Mouse (Mus musculus): ENCODE data around the gene Fhod1. TPM values are rescaled to one million over a fixed set of nuclear protein-coding genes. Genes with fewer than 3 reads are reported as not detected.
"Not testable (repeated sequence)": the region's sequence is repeated elsewhere in the genome, so short reads cannot be mapped to it uniquely, and the experiment has no call there.

Gene Fhod1
- polyA plus RNA-seq, 1 experiment from 2014 or later = 1.4 TPM

- Histone ChIP-seq H3K4me3 (no peak overlapping the region), H3K9ac (no peak overlapping the region), H3K27ac (peak overlapping the region; percentile 68), H3K4me2 (no peak overlapping the region), H3K9me3 (replicated peaks) (no peaks in the 10 kb centered on the region), H3K36me3 (peaks cover 47% of the 10 kb centered on the region), H3K4me1 (replicated peaks) (peaks cover 38% of the 10 kb centered on the region), H3K27me3 (no peaks in the 10 kb centered on the region)
- 50% methylated on average over 9 of the region's 9 CpGs for WGBS
- ATAC-seq (replicated peaks; ENCODE audit: insufficient number of reproducible peaks, insufficient read depth, low FRiP score, low read depth) = no peak
These were observed 43.9 kb downstream of the Fhod1 start for GRCm38 (mm10) chr8:105303874-105304273.

- Histone ChIP-seq H3K9ac (no peak overlapping the region), H3K9me3 (replicated peaks) (no peaks in the 10 kb centered on the region), H3K4me3 (no peak overlapping the region), H3K27ac (peak overlapping the region; percentile 68; the same call in 1 of the 2 replicates), H3K4me1 (replicated peaks) (peaks cover 42% of the 10 kb centered on the region), H3K4me2 (no peak overlapping the region), H3K27me3 (no peaks in the 10 kb centered on the region), H3K36me3 (peaks cover 44% of the 10 kb centered on the region)
- ATAC-seq (replicated peaks; ENCODE audit: insufficient number of reproducible peaks, insufficient read depth, low FRiP score, low read depth) = no peak
- 74% methylated on average over 8 of the region's 8 CpGs for WGBS
These were observed 44.4 kb downstream of the Fhod1 start for GRCm38 (mm10) chr8:105303396-105303795.

DNA sequence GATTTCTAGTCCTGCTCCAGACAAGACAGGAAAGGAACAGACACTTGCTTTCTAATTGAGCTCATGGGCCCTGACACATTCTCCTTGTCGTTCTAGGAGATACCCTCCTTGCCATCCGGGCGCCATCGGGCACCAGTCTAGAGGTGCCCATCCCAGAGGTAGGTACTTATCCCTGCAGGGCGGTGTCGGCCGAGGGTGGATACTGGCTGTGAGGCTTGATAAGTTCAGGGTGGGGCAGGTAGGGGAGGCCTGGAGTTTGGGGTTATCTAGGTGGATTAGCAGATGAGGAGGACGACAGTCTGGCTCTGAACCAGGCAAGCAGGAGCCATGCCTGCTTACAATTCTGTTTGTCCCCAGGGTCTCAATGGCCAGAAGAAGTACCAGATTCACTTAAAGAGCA is 47.8 kb downstream of the Fhod1 start:
- no peak for ATAC-seq (replicated peaks; ENCODE audit: insufficient number of reproducible peaks, insufficient read depth, low FRiP score, low read depth)
- Histone ChIP-seq H3K4me1 (replicated peaks) (peaks cover 38% of the 10 kb centered on the region), H3K9ac (no peak overlapping the region), H3K4me2 (no peak overlapping the region), H3K27me3 (no peaks in the 10 kb centered on the region), H3K9me3 (replicated peaks) (no peaks in the 10 kb centered on the region), H3K4me3 (no peak overlapping the region), H3K27ac (no peak overlapping the region), H3K36me3 (peaks cover 33% of the 10 kb centered on the region)
- 88% methylated on average over 8 of the region's 8 CpGs for WGBS

DNA sequence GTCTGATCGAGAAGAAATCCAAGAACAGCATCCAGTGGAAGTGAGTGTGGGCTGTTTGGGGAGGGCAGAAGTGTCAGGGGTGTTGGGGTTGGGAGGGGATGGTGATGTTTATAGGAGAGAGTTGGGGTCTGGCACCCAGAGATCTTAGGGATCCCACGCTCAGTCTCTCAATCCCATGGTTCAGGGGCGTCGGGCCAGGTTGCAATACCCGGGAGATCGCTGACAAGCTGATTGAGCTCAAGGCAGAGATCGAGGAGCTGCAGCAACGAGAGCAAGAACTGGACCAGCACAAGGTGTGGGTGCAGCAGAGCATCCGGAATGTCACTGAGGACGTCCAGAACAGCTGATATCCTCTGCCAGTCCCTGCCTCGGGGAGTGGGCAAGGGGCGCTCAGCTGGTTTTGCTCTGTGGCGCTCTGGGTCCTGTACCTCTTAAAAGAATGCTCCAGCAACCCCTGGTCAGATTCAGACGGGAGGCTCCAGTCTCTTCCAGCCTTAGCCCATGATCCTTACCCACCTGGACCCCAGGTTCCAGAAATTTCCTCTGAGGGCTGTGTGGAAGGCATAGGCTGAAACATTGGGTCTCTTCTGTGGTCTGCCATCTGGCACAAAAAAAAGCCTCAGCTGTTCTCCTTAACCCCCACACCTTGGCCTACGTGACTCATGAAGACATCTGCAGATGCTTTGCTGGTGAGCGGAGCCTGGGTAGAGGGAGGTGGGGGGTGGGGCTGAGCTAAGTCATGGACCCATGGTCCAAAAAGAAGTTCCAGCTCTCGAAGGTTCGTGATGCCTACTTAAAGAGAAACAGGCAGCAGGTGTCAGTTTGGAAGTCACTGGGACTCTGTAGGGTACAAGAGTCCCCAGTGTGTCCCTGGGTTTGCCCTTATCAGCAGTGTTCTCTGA is 49.2 kb downstream of the Fhod1 start:
- WGBS = 46% methylated on average over 18 of the region's 18 CpGs
- Histone ChIP-seq H3K27ac (peak overlapping the region; percentile 83), H3K9me3 (replicated peaks) (no peaks in the 10 kb centered on the region), H3K4me3 (peak overlapping the region; percentile 99), H3K36me3 (peaks cover 31% of the 10 kb centered on the region), H3K4me2 (peak overlapping the region; percentile 86), H3K4me1 (replicated peaks) (peaks cover 25% of the 10 kb centered on the region), H3K9ac (peak overlapping the region; percentile 97), H3K27me3 (no peaks in the 10 kb centered on the region)
- no peak for ATAC-seq (replicated peaks; ENCODE audit: insufficient number of reproducible peaks, insufficient read depth, low FRiP score, low read depth)

GRCm38 (mm10) chr8:105297511-105298192 is 50.1 kb downstream of the Fhod1 start, which contains the start of gene E2f4:
E2f4 (plus strand) TSS chr8:105297663.
- Histone ChIP-seq H3K27me3 (no peaks in the 10 kb centered on the region), H3K4me3 (peak within 1 kb of the TSS; percentile 99), H3K4me1 (replicated peaks) (peaks cover 23% of the 10 kb centered on the region), H3K9ac (peak within 1 kb of the TSS; percentile 97), H3K27ac (peak within 1 kb of the TSS; percentile 83), H3K9me3 (replicated peaks) (no peaks in the 10 kb centered on the region), H3K4me2 (peak within 1 kb of the TSS; percentile 86), H3K36me3 (peaks cover 28% of the 10 kb centered on the region)
- peak; percentile 85 for ATAC-seq (replicated peaks; ENCODE audit: insufficient number of reproducible peaks, insufficient read depth, low FRiP score, low read depth)
- WGBS = under 1% methylated on average over 58 of the region's 58 CpGs

- ATAC-seq (replicated peaks; ENCODE audit: insufficient number of reproducible peaks, insufficient read depth, low FRiP score, low read depth) = no peak
These were observed 51.7 kb downstream of the Fhod1 start, which contains the start of gene Exoc3l for GRCm38 (mm10) chr8:105295895-105296573. Exoc3l (minus strand) TSS chr8:105296101.

GRCm38 (mm10) chr8:105295256-105295655 is 52.5 kb downstream of the Fhod1 start:
- H3K9me3 ChIP-seq (replicated peaks) = no peaks in the 10 kb centered on the region
- peak overlapping the region; percentile 49 for H3K4me2 ChIP-seq
- H3K4me3 ChIP-seq = peak overlapping the region; percentile 36
- H3K36me3 ChIP-seq = peaks cover 6% of the 10 kb centered on the region
- no peak for ATAC-seq (replicated peaks; ENCODE audit: insufficient number of reproducible peaks, insufficient read depth, low FRiP score, low read depth)
- H3K4me1 ChIP-seq (replicated peaks) = peaks cover 29% of the 10 kb centered on the region
- H3K27ac ChIP-seq = peak overlapping the region; percentile 83; the same call in 1 of the 2 replicates
- 57% methylated on average over 11 of the region's 11 CpGs for WGBS
- H3K9ac ChIP-seq = 0 out of 2 replicates have a peak overlapping the region, but pooled peaks have one; percentile 7
- peaks cover 6% of the 10 kb centered on the region for H3K27me3 ChIP-seq

More at GRCm38 (mm10) chr8:105295895-105296573, 51.7 kb downstream of the Fhod1 start, which contains the start of gene Exoc3l:
- H3K4me1 ChIP-seq (replicated peaks) = peaks cover 23% of the 10 kb centered on the region
- H3K9me3 ChIP-seq (replicated peaks) = no peaks in the 10 kb centered on the region
- peak within 1 kb of the TSS; percentile 86 for H3K4me2 ChIP-seq
- H3K27ac ChIP-seq = peak within 1 kb of the TSS; percentile 83
- peak within 1 kb of the TSS; percentile 99 for H3K4me3 ChIP-seq
- H3K9ac ChIP-seq = peak within 1 kb of the TSS; percentile 97
- WGBS = 41% methylated on average over 11 of the region's 11 CpGs
- H3K36me3 ChIP-seq = peaks cover 14% of the 10 kb centered on the region
- H3K27me3 ChIP-seq = no peaks in the 10 kb centered on the region

DNA sequence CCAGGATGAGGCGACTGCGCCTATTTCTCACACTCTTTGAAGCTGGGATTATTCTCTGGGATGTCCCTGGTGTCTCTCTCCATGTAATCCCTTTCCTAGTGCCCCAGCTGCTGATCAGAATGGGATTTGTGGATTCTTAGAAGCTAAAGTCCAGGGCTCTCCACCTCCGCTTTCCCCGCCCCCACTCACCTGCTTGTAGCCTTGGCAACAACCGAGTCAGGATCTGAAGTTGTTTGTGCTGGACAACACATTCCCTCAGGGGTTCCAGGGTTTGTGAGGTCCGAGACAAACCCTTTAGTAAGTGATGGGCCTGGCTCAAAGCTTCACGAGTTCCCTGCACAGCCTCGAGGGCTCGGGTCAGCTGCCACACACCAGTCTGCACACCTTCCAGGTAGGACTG is 53.0 kb downstream of the Fhod1 start:
- no peak overlapping the region for H3K9ac ChIP-seq
- H3K27me3 ChIP-seq = peaks cover 10% of the 10 kb centered on the region
- H3K4me3 ChIP-seq = peak overlapping the region; percentile 36
- WGBS = 57% methylated on average over 9 of the region's 9 CpGs
- H3K9me3 ChIP-seq (replicated peaks) = no peaks in the 10 kb centered on the region
- ATAC-seq (replicated peaks; ENCODE audit: insufficient number of reproducible peaks, insufficient read depth, low FRiP score, low read depth) = no peak
- H3K27ac ChIP-seq = no peak overlapping the region
- peak overlapping the region; percentile 49 for H3K4me2 ChIP-seq
- H3K4me1 ChIP-seq (replicated peaks) = peaks cover 34% of the 10 kb centered on the region
- peaks cover 1% of the 10 kb centered on the region for H3K36me3 ChIP-seq

GRCm38 (mm10) chr8:105293405-105293804 is 54.3 kb downstream of the Fhod1 start:
- peaks cover 38% of the 10 kb centered on the region for H3K4me1 ChIP-seq (replicated peaks)
- no peak overlapping the region for H3K4me2 ChIP-seq
- no peak overlapping the region for H3K4me3 ChIP-seq
- peaks cover 10% of the 10 kb centered on the region for H3K27me3 ChIP-seq
- no peak for ATAC-seq (replicated peaks; ENCODE audit: insufficient number of reproducible peaks, insufficient read depth, low FRiP score, low read depth)
- WGBS = 60% methylated on average over 19 of the region's 19 CpGs
- H3K9ac ChIP-seq = no peak overlapping the region
- no peaks in the 10 kb centered on the region for H3K36me3 ChIP-seq
- no peaks in the 10 kb centered on the region for H3K9me3 ChIP-seq (replicated peaks)
- H3K27ac ChIP-seq = no peak overlapping the region

DNA sequence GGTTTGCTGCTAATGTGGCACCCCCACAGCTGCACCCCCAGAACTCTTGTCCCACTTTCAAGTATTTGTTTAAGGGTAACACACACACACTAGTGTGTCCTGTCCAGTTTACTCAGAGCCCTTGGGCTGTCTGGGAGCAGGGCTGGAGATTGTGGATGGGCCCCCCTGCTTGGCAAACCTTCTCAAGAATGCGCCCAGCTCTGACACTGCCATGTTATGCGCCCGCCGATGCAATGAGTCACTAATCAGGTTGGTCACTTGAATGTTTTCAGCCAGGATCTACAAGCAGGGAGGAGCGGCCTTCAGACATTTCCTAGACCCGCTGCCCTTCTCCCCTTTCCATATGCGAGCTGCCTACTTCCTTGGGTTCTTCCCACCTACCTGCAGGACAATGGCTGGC is 55.3 kb downstream of the Fhod1 start:
- WGBS = 78% methylated on average over 7 of the region's 7 CpGs

GRCm38 (mm10) chr8:105291802-105292201 is 56.0 kb downstream of the Fhod1 start:
- not testable (repeated sequence) for H3K4me2 ChIP-seq; H3K4me3 ChIP-seq; H3K9me3 ChIP-seq (replicated peaks); H3K27me3 ChIP-seq; ATAC-seq (replicated peaks; ENCODE audit: insufficient number of reproducible peaks, insufficient read depth, low FRiP score, low read depth); H3K9ac ChIP-seq; H3K27ac ChIP-seq; H3K36me3 ChIP-seq
- H3K4me1 ChIP-seq (replicated peaks) = peaks cover 27% of the 10 kb centered on the region
- whole genome bisulfite sequencing = 62% methylated on average over 3 of the region's 3 CpGs

More for the DNA sequence above, 55.3 kb downstream of the Fhod1 start:
- Histone ChIP-seq H3K27ac (no peak overlapping the region), H3K36me3 (no peaks in the 10 kb centered on the region), H3K9ac (no peak overlapping the region), H3K9me3 (replicated peaks) (no peaks in the 10 kb centered on the region), H3K4me2 (no peak overlapping the region), H3K4me1 (replicated peaks) (peaks cover 33% of the 10 kb centered on the region), H3K27me3 (peaks cover 10% of the 10 kb centered on the region), H3K4me3 (no peak overlapping the region)
- no peak for ATAC-seq (replicated peaks; ENCODE audit: insufficient number of reproducible peaks, insufficient read depth, low FRiP score, low read depth)
